Mouse (Mus musculus): ENCODE measurements around the gene Pklr.

The Pklr gene

DNA sequence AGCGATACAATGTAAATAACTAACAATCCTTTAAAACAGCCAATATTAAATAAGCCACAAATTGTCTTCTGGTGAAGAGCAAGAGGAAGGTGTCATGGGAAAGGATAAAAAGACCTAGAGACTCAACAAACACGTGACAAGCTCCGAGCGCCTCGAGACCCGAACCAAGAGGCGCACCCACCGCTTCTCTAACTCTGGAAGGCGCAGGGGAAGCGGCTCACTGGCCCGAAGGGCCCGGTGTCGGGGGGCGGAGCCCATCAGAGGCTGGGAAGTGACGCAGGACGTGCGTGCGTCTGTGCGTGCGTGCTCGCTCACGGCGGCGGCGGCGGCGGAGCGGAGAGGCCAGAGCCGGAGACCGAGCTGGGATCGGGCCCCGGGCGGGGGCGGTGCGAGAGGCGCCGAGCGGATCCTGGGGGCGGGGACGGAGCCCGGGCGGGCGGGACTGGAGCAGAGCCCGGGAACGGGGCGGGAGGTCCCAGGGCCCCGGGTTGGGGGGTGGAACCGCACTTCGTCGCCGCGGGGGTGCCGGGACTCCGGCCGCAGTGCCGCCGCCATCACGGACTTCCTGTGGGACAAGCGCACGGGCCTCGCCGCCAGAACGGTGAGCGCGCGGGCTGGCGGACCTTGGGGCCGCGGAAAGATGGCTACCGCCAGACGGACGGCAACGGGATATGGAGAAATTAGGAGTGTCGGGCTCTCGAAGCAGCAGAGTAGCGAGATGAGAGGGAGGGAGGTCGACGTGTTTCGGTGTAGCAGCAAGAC, 28.7 kb downstream of the Pklr start, which contains the start of gene Clk2:
TSS of gene Clk2 (plus strand) at position 290 of the 762 bp plus-strand sequence.
- peak; percentile 94 to 97 for DNase-seq

DNA sequence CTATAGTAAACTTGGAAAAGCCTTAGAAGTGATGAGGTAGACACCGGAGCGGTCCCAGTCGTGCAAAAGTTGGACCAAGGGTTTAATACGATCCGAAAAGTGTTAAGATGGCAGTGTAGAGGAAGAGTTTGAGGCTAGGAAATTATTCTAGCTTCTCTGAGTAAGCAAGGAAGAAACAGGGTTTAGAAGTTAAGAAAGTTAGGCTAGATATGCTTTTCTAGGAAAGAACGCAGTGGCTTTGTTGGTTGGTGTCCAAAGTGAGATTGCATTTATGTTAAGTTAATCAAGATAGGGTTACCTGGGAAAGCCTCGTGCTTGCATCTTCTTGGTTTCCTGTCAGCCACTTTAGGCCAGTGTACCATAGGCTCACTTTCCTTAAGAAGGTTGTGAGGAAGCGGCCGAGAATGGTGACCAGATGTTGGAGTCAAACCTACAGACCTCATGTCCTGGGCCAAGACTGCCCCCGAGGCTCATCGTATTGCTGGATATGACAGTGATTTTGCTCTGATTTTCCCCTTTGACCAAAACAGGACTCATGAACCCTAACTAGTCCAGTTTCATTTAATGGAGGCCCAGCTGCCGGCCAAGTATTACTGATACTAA, 29.4 kb downstream of the Pklr start:
- DNase-seq = no peak

DNA sequence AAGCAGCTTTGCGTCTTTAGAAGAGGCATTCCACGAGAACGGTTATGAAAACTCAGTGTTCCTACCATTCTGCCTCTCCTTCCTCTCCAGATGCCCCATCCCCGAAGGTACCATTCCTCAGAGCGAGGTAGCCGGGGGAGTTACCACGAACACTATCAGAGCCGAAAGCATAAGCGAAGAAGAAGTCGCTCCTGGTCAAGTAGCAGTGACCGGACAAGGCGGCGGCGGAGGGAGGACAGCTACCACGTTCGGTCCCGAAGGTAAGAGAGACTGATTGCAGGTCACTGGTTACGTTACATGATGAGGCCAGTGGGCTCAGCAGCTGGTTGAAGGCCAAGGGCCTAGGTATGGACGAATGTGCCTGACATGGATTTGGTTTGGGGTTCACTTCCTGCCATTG, 31.0 kb downstream of the Pklr start:
- no peak for DNase-seq

DNA sequence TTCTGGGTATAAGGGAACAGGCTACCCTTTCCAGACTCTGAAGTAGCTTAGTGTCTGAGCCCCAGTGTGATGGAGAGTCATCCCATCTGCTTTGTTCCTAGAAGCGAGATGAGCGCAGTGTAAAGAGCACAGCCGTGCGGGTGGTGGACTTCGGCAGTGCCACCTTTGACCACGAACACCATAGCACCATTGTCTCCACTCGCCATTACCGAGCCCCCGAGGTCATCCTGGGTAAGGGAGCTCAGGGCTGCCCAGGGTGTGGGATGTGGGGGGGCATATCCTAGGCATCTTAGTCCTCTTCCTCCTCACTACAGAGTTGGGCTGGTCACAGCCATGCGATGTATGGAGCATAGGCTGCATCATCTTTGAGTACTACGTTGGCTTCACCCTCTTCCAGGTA, 38.9 kb downstream of the Pklr start:
- DNase-seq = no peak

DNA sequence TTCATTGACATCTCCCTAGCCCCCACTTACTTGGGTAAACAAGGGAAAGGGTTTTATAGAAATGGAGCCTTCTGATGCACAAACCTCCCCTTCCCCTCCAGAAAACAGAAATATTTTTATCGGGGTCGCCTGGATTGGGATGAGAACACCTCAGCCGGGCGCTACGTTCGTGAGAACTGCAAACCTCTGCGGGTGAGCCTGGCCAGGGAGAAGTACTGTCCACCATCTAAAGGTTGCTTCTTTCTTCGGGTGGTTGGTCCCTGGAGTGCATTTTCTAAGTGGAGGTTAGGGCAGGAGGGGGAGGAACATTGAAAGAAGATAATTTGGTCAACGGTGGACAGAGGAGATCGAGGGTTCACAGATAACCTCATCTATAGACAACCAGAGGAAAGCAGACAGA, 39.6 kb downstream of the Pklr start:
- DNase-seq = no peak

DNA sequence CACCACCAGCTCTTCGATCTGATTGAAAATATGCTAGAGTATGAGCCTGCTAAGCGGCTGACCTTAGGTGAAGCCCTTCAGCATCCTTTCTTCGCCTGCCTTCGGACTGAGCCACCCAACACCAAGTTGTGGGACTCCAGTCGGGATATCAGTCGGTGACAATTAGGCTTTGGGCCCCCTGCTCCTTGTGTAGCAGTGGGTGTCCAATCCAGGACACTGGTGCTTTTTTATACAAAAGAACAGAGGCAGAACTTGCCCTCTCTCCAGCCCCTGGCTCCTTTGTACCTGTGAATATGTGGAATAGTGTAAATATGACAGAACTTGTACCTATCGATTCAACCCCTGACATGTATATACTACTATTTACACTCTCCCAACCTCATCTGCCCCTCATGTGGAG, 40.5 kb downstream of the Pklr start:
- DNase-seq = no peak

DNA sequence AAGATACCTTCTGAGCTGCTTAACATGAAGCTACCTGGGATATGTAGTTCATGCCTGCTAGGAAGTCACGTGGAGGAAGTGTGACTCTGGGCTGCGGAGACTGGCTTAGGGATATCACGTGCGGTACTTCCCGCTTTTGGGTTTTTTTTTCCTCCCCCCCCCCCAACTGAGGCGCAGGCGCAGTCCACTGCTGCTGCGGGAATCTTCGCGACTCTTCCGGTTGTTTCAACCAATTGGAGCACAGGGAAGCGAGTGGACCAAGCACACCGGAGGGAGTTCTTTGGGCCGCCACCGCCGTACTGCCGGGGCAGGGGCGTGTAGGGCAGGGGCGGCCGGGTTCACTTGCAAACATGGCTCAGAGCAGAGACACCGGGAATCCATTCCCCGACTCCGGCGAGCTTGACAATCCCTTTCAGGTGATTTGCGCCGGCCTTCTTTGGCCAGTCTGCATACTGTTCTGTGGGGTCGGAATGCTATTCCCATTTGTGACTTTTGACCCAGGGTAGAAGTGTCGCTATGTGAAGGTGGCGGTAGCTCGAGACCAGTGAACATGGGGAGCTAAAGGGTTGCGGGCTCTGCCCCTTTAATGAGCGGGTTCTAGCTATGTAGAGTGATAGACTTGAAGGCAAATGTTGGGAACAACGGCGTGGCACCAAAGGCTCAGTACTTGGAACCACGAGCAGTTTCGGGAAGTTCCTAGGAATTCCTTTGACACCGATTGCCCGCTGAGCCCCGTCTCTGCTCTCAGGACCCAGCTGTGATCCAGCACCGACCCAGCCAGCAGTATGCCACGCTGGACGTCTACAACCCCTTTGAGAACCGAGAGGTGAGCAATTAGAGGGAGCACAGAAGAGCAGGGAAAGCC, 41.5 kb downstream of the Pklr start, which contains the start of gene Scamp3:
TSS of gene Scamp3 (plus strand) at position 232 of the 865 bp plus-strand sequence.
- peak; percentile 75 to 83 for DNase-seq

DNA sequence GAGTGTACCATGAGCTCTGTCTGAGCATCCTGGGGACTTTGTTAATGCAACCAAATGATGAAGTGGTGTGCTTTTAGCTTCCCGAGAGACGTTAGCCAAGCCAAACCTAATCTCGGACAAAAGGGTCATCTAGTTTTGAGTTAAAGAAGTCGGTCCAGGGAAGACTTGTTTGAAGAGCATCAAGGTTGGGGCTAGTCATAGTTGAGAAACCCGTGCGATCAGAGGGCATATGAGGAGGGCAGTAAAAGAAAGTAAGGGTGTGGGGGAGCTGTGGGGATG, 42.1 kb downstream of the Pklr start:
- no peak for DNase-seq

DNA sequence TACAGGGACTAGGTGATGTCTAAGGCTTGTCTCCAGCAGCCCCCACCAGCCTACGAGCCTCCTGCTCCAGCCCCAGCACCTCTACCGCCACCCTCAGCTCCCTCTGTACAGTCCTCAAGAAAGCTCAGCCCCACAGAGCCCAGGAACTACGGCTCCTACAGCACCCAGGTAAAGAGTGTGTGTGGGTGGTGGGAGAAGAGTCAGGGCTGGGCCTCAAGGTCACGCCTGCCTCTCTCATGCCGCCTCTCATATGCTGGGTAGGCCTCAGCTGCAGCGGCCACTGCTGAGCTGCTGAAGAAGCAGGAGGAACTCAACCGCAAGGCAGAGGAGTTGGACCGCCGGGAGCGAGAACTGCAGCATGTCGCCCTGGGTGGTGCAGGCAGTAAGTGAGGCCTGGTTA, 43.1 kb downstream of the Pklr start:
- peak in 1 of 2 experiments; percentile 35 for DNase-seq

DNA sequence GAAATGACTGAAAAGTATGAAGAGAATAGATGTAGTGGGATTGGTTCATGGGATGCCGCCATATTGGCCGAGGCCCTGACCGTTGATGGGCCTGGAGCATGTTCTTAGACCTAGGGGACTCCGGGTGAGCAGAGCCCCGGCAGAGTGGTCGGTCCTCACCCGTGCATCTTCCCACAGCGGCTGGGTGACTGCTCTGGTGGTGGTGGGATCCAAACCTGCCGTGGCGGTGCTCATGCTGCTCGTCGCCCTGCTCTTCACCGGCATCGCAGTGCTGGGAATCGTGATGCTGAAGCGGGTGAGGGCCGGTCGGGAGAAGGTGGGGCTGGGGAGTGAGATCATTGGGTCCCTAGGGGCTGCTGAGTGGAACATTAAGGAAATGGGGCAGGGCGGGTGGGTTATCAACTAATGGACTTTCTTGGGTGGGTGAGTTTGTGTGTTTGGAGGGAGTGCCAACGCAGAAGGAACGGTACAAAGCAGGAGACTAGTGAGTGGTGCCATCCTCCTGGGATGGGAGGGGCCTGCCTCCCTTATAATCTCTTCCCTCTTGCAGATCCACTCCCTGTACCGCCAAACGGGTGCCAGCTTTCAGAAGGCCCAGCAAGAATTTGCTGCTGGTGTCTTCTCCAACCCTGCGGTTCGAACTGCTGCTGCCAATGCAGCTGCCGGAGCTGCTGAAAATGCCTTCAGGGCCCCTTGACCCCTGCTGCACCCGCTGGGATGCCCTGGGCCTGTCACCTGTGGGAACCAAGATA, 46.0 kb downstream of the Pklr start:
- peak in 1 of 2 experiments; percentile 25 for DNase-seq

DNA sequence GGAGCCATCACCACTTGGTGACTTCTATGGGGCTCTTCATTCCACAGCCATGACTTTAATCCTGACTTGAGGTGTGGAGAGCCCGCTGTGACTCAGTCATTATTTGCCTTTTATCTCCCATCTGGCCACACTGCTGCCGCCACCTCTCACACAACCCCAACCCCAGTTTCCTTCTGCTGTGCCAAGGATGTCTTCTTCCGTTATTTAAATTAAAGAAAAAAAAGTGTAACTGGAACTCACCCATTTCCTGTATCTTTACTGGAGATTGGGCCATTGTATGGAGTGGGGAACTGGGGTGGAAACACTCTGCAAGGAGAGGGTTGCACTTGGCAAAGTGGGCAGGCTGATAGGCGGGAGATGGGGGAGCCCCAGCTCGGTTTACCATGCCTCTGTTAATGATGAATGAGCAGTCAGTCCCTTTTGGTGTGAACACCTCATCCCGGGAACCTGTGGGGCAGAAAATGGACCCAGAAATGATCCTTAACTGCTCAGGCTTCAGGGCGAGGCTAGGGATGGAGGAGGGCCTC, 46.7 kb downstream of the Pklr start:
- no peak for DNase-seq

DNA sequence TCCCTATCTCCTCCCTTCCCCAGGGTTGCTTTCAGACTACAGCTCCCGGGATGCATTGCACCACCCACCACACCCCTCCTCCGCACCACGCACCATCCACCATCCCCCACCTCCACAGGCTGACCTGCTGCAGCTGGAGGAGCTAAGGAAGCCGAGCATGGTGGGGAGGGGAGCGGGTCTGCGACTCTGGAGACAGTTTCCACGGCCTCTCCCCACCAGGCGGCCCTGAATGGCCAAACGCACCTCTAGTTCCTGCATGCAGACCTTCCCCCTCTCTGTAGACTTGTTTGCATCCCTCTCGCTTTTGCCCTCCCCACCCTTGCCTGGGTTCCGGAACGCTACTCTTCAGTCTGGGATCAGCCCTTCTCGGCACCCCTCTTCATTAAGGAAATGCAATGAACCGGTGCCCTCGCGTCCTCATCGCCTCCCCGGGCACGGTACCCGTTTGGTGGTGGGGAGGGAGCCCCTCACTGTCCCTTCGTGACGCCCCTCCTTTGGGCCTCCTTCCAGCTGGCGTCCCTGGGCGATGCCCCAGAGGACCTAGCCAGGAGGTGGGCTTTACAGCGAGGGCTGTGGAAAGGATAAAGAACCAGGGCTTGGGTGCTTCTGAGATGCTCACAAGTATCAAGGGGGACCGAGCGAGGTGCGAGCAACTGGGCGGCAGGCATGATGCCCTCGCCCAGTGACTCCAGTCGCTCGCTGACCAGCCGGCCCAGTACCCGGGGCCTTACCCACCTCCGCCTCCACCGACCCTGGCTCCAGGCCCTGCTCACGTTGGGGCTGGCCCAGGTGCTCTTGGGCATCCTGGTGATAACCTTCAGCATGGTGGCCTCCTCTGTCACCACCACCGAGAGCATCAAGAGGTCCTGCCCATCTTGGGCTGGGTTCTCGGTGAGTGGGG, 47.4 kb downstream of the Pklr start, which contains the start of gene Fam189b:
TSS of gene Fam189b (plus strand) at position 86 of the 901 bp plus-strand sequence.
- DNase-seq = peak; percentile 85 to 91

DNA sequence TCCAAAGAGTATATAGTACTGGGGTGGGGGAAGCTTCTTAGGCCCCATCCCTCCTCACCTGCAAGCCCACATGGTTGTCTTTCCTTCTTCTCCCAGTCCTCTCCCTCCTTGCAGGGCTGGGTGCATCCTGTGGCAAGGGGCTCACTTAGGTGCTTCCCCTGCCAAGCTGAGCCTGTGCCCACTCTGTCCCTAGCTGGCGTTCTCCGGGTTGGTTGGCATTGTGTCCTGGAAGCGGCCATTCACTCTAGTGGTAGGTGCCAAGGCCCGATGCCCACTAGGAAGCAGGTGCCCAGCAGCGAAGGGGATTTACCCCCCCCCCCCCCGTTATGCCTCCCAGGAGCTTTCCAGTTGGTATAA, 48.0 kb downstream of the Pklr start:
- no peak for DNase-seq

DNA sequence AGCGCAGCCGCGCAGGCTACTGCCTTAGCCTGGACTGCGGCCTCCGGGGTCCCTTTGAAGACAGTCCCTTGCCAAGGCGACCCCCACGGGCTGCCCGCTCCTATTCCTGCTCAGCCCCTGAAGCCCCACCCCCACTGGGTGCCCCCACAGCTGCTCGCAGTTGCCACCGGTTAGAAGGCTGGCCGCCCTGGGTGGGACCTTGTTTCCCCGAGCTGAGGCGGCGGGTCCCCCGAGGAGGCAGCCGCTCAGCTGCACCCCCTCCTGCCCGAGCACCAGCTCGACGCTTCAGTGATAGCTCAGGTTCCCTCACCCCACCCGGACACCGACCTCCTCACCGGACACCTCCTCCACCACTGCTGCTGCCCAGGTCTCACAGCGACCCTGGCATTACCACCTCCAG, 51.3 kb downstream of the Pklr start:
- DNase-seq = peak; percentile 77 to 88

DNA sequence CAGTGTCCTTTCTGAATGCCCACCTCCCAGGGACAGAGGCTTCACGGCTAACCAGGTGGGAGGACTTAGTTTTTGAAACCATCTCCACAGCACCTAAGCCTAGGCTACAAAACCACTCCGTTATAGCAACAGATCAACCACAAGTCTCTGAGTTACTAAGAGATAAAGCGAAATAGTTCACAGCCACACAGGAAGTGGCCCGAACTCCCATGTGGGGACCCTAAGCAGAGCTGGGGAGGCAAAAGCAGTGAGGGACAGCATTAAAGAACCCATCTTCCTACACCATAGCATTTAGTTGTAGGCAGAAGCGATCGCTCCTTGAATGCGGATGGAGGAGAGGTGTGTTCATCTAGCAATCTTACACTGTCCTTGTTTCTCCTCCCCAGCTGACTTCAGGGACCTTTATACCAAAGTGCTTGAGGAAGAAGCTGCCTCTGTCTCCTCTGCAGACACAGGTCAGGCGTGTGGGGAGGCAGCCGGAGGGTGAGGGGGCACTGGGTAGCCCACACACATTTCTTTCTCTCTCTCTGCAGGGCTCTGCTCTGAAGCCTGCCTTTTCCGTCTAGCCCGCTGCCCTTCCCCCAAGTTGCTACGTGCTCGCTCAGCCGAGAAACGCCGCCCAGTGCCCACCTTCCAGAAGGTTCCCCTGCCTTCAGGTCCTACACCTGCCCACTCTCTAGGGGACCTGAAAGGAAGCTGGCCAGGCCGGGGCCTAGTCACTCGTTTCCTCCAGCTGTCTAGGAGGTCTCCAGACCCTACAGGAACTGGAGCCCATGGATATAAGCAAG, 51.9 kb downstream of the Pklr start:
- peak; percentile 71 to 75 for DNase-seq

DNA sequence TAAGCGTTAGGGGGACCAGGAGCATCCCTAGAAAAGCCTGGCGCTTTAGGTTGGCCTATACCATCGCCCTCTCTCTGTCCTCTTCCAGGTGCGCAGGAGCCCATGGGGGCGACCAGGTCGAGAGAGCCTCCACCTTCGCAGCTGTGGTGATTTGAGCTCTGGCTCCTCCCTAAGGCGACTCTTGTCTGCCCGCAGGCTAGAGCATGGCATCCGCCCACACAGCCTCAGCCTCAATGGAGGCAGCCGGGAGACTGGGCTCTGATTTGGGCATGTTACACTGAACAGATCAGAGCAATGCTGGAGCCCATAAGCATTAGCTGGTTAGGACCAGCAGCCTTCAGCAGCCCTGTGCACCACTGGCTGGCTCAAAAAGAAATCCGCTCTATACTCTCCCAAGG, 52.5 kb downstream of the Pklr start:
- DNase-seq = peak; percentile 67 to 74

DNA sequence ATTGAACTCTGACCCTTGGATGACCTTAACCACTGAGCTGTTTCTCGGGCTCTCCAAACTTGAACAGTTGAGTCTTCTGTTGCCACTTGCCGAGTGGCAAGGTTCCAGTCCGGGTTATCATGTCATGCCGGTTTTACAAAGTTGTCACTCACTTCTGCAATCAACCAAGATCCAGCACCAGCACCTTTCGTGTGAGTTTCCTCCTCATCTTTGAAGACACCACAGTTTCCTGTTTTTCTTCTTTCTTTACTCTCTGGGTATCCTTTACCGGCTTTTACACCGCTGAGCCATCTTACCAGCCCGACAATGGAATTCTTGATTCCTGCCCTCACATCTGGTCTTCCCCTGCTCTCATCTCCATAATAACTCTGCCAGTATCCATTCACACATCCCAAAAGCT, 54.5 kb downstream of the Pklr start:
- peak; percentile 57 to 58 for DNase-seq

DNA sequence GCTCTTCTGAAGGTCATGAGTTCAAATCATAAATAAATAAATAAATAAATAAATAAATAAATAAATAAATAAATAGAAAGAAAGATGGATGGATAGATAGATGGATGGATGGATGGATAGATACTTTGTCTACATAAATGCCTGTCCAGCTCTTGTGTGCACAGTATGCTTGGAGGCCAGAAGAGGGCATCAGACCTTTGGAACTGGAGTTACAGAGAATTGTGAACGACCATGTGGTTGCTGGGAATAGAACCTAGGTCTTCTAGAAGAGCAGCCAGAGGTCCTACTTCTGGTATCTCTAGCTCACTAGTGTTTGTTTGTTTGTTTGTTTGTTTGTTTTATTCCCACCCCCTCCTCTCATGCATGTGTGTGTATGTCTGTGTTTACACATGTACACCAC, 57.4 kb downstream of the Pklr start:
- DNase-seq = no peak

DNA sequence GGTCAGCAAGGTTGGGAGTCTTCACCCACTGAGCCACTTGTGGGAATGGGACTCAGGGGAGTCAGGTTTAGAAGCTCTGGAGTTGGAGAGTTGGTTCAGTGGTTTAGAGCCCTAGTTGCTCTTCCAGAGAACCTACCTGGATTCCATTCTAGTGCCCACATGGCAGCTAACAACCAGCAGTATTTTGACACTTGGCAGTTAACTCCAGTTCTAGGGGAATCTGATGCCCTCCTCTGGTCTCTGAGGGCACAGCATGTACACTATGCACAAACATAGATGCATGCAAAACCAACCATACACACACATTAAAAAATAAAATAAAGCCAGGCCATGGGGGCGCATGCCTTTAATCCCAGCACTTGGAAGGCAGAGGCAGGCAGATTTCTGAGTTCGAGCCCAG, 57.9 kb downstream of the Pklr start:
- peak; percentile 68 to 69 for DNase-seq
